Mouse (Mus musculus) hindbrain, embryonic 11.5 days (tissue): ENCODE measurements around the gene Pfkfb3. TPM values are rescaled to one million over a fixed set of nuclear protein-coding genes. Genes with fewer than 3 reads are reported as not detected.
A peak's percentile ranks its signal among the peaks of the same experiment; 100 is the strongest.

Experiments used
- ATAC-seq: fragments of 200-750 bp; cut with Nextera tagmentation; 2 replicates; pipeline ENCODE4 v1.8.0; 2017; ENCODE audit warnings: mild to moderate bottlenecking, moderate TSS enrichment, moderate library complexity; ENCODE audit not compliant: low FRiP score
- DNase-seq: peaks from one replicate; pipeline ENCODE4 v3.0.0-alpha.2; 2015; ENCODE audit warnings: low spot score
- H3K27ac ChIP-seq: fragments of 300-500 bp; sonication (generic); 2 replicates; pipeline ENCODE4 v1.5.1; 2014; ENCODE audit warnings: mild to moderate bottlenecking, low read depth, low read length
- H3K27me3 ChIP-seq: fragments of 300-500 bp; sonication (generic); 2 replicates; pipeline ENCODE4 v1.6.1; 2014; ENCODE audit warnings: mild to moderate bottlenecking, low read length, moderate library complexity, mixed read lengths; ENCODE audit not compliant: control insufficient read depth, insufficient read depth
- H3K36me3 ChIP-seq: fragments of 300-500 bp; sonication (generic); 2 replicates; pipeline ENCODE4 v1.6.1; 2014; ENCODE audit warnings: mild to moderate bottlenecking, low read length, moderate library complexity, mixed read lengths; ENCODE audit not compliant: control insufficient read depth, insufficient read depth
- H3K4me1 ChIP-seq: fragments of 300-500 bp; sonication (generic); replicated peaks from 2 replicates; pipeline ENCODE4 v1.6.1; 2014; ENCODE audit warnings: low read length, mixed read lengths; ENCODE audit not compliant: control insufficient read depth, insufficient read depth
- H3K4me2 ChIP-seq: fragments of 300-500 bp; sonication (generic); replicated peaks from 2 replicates; pipeline ENCODE4 v1.6.1; 2014; ENCODE audit warnings: mild to moderate bottlenecking, low read depth, low read length
- H3K4me3 ChIP-seq: fragments of 300-500 bp; sonication (generic); 2 replicates; pipeline ENCODE4 v1.5.1; 2014; ENCODE audit warnings: low read depth, low read length
- H3K9ac ChIP-seq: fragments of 300-500 bp; sonication (generic); 2 replicates; pipeline ENCODE4 v1.6.1; 2014; ENCODE audit warnings: low read depth, low read length
- H3K9me3 ChIP-seq: fragments of 300-500 bp; sonication (generic); 2 replicates; pipeline ENCODE4 v1.6.1; 2016; ENCODE audit warnings: low read length; ENCODE audit not compliant: control insufficient read depth
- WGBS: fragments of 180-500 bp; shearing (Covaris S2); extraction: QIAGEN DNeasy Blood & Tissue Kit; methylation state at CpG from one replicate; pipeline ENCODE4 v1.1.7; 2014; 5-methylcytosine and 5-hydroxymethylcytosine counted together
- polyA plus RNA-seq: library from polyadenylated mRNA; unstranded; fragments of >200 nt; fragmentation: Nextera tagmentation; extraction: Ambion mirVana; gene quantifications from 2 replicates; pipeline ENCODE4 v1.2.1, GENCODE M21; 2014

Gene Pfkfb3
- polyA plus RNA-seq, 1 experiment from 2014 or later = 19.3 TPM

DNA sequence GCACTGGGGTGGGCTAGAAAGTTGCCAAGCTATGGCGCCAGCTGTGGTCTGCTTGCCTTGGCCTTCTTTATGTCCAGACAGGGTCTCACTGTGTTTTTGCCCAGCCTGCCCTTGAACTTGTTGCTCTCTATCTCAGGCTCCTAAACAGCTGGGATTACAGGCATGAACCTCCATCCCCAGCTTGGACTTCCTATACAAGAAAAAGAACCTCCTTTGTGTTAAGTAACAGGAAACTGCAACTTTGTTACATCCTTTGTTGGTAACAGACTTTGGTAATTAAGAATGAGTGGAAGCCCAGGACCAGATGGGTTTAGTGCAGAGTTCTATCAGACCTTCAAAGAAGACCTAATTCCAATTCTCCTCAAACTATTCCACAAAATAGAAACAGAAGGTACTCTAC is 19.8 kb upstream of the Pfkfb3 start:
- Histone ChIP-seq H3K4me1 (no peaks in the 10 kb centered on the region), H3K27ac (no peak overlapping the region), H3K9ac (no peak overlapping the region), H3K4me2 (no peak overlapping the region), H3K36me3 (no peaks in the 10 kb centered on the region), H3K9me3 (no peaks in the 10 kb centered on the region), H3K27me3 (no peaks in the 10 kb centered on the region), H3K4me3 (no peak overlapping the region)
- 89% methylated on average over 1 of the region's 1 CpGs for WGBS
- no peak for ATAC-seq
- no peak for DNase-seq

DNA sequence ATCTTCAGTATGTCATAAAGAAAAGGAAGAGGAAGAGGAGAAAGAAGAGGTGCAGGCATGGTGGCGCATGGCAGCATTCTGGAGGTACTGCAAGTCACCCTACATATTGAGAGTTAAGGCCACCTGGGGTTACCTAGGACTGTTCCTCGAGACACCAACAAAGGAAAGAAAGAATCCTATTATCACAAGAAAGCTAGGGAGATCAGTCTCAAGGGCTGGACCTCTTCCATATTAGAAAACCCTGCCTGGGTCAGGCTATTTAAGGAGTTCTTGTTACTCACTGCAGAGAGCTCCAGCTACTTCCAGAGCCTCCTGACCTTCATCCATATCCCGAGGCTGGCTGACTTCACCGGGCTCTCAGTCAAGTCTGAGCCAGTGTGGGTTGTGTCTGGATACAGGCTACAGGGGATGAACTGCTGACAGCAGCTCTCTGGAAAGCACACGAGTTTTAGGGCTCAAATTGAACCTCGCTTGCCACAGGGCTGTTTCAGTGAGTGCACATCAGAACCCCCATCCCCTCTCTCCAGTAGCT is 17.2 kb upstream of the Pfkfb3 start:
- H3K9me3 ChIP-seq = no peaks in the 10 kb centered on the region
- no peak overlapping the region for H3K27ac ChIP-seq
- ATAC-seq (no peak), DNase-seq (no peak)
- H3K4me2 ChIP-seq = no peak overlapping the region
- no peaks in the 10 kb centered on the region for H3K36me3 ChIP-seq
- no peaks in the 10 kb centered on the region for H3K27me3 ChIP-seq
- no peak overlapping the region for H3K9ac ChIP-seq
- H3K4me3 ChIP-seq = no peak overlapping the region
- no peaks in the 10 kb centered on the region for H3K4me1 ChIP-seq
- 51% methylated on average over 6 of the region's 6 CpGs for WGBS

DNA sequence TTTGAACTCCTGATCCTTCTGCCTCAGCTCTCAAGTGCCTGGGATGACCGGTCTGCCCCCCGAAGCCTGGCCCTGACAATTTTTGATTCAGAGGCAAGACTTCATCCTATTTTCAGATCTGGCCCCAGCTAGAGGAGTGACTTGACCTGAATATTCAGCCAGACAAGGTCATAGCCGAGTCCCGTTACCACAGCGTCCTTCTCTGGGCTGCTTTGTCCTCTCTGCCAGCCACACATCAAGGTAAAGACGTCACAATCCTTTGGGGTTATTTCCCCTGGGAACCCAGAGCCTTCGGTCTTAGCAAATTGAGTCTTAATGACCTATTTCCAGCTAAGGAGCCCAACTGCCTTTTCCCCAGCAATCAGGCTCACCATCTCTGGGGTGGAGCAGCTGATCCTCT is 14.6 kb upstream of the Pfkfb3 start:
- no peak overlapping the region for H3K9ac ChIP-seq
- no peak overlapping the region for H3K4me2 ChIP-seq
- WGBS = 85% methylated on average over 7 of the region's 7 CpGs
- no peaks in the 10 kb centered on the region for H3K9me3 ChIP-seq
- no peak overlapping the region for H3K27ac ChIP-seq
- H3K4me1 ChIP-seq = no peaks in the 10 kb centered on the region
- no peaks in the 10 kb centered on the region for H3K27me3 ChIP-seq
- DNase-seq (no peak), ATAC-seq (no peak)
- no peak overlapping the region for H3K4me3 ChIP-seq
- H3K36me3 ChIP-seq = no peaks in the 10 kb centered on the region

- H3K4me1 ChIP-seq = no peaks in the 10 kb centered on the region
- H3K9me3 ChIP-seq = no peaks in the 10 kb centered on the region
- WGBS = 65% methylated on average over 4 of the region's 4 CpGs
- no peak overlapping the region for H3K4me2 ChIP-seq
- ATAC-seq (no peak), DNase-seq (peak; percentile 52)
- no peaks in the 10 kb centered on the region for H3K36me3 ChIP-seq
- H3K4me3 ChIP-seq = no peak overlapping the region
- H3K27ac ChIP-seq = no peak overlapping the region
- no peak overlapping the region for H3K9ac ChIP-seq
- H3K27me3 ChIP-seq = no peaks in the 10 kb centered on the region
Observed at GRCm38 (mm10) chr2:11567781-11568362, 14.0 kb upstream of the Pfkfb3 start.

DNA sequence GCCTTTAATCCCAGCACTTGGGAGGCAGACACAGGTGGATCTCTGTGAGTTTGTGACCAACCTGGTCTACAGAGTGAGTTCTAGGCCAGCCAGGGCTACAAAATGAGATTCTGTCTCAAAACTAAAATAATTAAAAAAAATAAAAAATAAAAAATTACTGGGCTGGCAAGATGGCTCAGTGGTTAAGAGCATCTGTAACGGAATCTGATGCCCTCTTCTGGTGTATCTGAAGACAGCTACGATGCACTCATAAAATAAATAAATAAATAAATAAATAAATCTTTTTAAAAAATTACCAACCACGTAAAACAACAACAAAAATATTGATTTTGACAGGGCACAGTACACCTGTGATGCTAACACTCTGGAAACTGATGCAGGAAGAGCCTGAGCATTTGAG is 13.0 kb upstream of the Pfkfb3 start:
- no peak for DNase-seq
- H3K4me3 ChIP-seq = no peak overlapping the region
- no peak overlapping the region for H3K9ac ChIP-seq
- no peak for ATAC-seq
- WGBS = 86% methylated on average over 3 of the region's 3 CpGs
- H3K27me3 ChIP-seq = no peaks in the 10 kb centered on the region
- no peak overlapping the region for H3K27ac ChIP-seq
- H3K9me3 ChIP-seq = no peaks in the 10 kb centered on the region
- no peaks in the 10 kb centered on the region for H3K4me1 ChIP-seq
- H3K4me2 ChIP-seq = no peak overlapping the region
- H3K36me3 ChIP-seq = no peaks in the 10 kb centered on the region

GRCm38 (mm10) chr2:11566241-11566640 is 12.4 kb upstream of the Pfkfb3 start:
- Histone ChIP-seq H3K4me1 (no peaks in the 10 kb centered on the region), H3K27ac (no peak overlapping the region), H3K9ac (no peak overlapping the region), H3K27me3 (no peaks in the 10 kb centered on the region), H3K36me3 (no peaks in the 10 kb centered on the region), H3K4me2 (no peak overlapping the region), H3K4me3 (no peak overlapping the region), H3K9me3 (no peaks in the 10 kb centered on the region)
- no peak; the same call in 1 of the 2 replicates for ATAC-seq
- 61% methylated on average over 7 of the region's 7 CpGs for WGBS
- DNase-seq = no peak

- Histone ChIP-seq H3K9ac (no peak overlapping the region), H3K4me2 (no peak overlapping the region), H3K4me1 (no peaks in the 10 kb centered on the region), H3K27ac (no peak overlapping the region), H3K9me3 (no peaks in the 10 kb centered on the region), H3K27me3 (no peaks in the 10 kb centered on the region), H3K36me3 (no peaks in the 10 kb centered on the region), H3K4me3 (no peak overlapping the region)
- 90% methylated on average over 6 of the region's 6 CpGs for WGBS
- ATAC-seq = no peak
- DNase-seq = no peak
Observed at GRCm38 (mm10) chr2:11564768-11565167, 10.9 kb upstream of the Pfkfb3 start.

GRCm38 (mm10) chr2:11563256-11563655 is 9.4 kb upstream of the Pfkfb3 start:
- no peaks in the 10 kb centered on the region for H3K36me3 ChIP-seq
- no peaks in the 10 kb centered on the region for H3K4me1 ChIP-seq
- no peak overlapping the region for H3K4me3 ChIP-seq
- no peaks in the 10 kb centered on the region for H3K9me3 ChIP-seq
- no peak overlapping the region for H3K27ac ChIP-seq
- DNase-seq (no peak), ATAC-seq (no peak)
- no peak overlapping the region for H3K9ac ChIP-seq
- WGBS = 94% methylated on average over 17 of the region's 17 CpGs
- H3K4me2 ChIP-seq = no peak overlapping the region
- no peaks in the 10 kb centered on the region for H3K27me3 ChIP-seq

DNA sequence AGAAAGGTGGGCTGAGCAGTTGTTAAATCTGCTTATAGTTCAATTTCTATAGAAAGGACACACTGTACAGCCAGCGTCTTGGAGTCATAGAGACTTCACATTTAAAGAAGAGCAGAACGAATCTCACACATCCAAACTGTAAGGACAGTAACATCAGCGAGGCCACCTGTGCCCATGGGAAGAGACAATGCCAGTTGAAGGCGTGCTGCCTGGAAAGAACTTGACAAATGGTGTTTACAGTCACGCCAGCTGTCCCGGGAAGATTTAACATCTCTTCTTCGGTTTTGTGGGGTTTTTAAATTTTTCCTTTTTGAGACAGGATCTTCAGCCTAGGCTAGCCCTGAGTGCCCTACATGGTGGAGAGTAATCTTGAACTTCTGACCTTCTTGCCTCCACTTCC is 4.8 kb upstream of the Pfkfb3 start:
- DNase-seq (no peak), ATAC-seq (no peak)
- no peaks in the 10 kb centered on the region for H3K4me1 ChIP-seq
- peaks cover 5% of the 10 kb centered on the region; the same call in 1 of the 2 replicates for H3K27me3 ChIP-seq
- H3K36me3 ChIP-seq = no peaks in the 10 kb centered on the region
- no peak overlapping the region for H3K4me3 ChIP-seq
- H3K9me3 ChIP-seq = no peaks in the 10 kb centered on the region
- WGBS = 86% methylated on average over 7 of the region's 7 CpGs
- H3K4me2 ChIP-seq = no peak overlapping the region
- H3K9ac ChIP-seq = no peak overlapping the region
- no peak overlapping the region for H3K27ac ChIP-seq
